Mouse (Mus musculus): ENCODE measurements around the gene Ppfibp1. TPM values are rescaled to one million over a fixed set of nuclear protein-coding genes. Genes with fewer than 3 reads are reported as not detected.
A peak's percentile ranks its signal among the peaks of the same experiment; 100 is the strongest.

Ppfibp1 gene
- total RNA-seq, 4 experiments from 2014 or later, result 45.6 to 62.4 (median 55.7) TPM

DNA sequence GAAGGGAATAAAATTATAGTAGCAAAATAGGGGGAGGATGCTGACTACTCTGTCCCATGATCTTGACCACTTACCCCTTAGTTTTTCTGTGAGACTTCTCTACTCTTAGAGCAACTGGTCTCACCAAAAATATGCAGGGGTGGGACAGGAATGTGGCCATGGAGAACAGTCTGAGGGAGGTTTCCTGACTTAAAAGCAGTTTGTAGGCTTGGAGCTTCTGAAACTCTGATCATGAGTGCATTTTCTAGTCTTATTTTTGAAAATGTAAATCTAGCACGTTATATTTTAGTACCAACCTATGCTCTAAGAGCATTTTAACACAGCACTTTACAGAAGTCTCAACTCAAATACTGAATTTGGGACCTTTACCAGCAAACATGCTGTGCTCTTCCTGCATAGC, 70.4 kb downstream of the Ppfibp1 start:
- DNase-seq (ENCODE audit: low spot score in 2 of 2), result no peak

DNA sequence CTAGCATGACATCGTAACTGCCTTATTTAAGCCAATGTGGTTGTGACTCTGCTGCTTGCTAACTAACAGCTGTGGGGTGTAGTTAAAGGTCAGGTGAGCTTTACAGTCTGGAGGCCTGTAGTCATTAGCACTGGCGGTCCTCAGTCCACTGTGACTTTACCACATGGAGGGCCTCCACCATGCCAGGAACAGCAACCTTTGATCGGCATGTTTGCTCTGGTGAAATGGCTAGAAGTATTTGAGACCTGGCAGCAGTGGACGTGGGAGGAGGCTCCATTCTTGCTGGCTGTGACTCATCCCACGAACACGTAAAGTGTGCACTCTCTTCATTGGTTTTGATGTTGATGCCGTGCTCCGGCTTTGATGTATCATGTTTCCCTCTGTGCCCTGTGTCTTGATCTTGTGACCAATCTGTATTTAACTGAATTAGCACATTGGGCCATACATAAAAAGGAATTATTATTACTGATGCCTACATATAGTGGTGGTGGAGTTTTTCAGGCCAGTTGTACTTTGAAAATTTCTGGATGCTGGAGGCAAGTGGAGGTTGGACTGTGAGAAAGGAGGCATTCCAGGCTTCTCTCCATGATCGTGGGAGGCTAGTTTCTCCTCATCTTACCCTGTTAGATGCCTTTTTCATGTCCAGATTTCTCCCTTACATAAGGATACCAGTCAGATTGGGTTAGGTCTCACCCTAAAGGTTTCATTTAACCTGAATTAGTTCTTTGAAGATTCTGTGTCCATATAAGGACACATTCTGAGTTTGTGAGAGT, 71.8 kb downstream of the Ppfibp1 start:
- DNase-seq (ENCODE audit: low spot score in 2 of 2), result peak in 1 of 2 experiments; percentile 27

DNA sequence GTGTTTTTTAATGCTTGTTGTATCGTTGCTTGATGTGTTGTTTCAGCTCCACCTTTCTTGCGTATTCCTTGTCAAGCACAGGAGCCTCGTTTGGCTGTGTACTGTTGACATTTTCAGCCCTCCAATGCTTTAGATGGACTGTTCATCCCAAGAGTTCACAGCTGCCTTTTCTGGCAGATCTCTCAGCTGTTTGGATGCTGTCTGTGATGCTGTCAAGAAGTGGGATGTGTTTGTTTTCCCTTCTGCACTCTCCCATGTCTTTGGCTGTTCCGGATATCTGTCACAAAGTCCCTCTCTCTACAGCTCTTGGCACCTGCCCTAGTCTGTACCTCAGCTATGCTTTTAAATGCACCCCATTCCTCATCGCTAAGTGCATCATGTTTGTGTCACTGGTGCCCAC, 72.7 kb downstream of the Ppfibp1 start:
- no peak for DNase-seq (ENCODE audit: low spot score in 2 of 2)

DNA sequence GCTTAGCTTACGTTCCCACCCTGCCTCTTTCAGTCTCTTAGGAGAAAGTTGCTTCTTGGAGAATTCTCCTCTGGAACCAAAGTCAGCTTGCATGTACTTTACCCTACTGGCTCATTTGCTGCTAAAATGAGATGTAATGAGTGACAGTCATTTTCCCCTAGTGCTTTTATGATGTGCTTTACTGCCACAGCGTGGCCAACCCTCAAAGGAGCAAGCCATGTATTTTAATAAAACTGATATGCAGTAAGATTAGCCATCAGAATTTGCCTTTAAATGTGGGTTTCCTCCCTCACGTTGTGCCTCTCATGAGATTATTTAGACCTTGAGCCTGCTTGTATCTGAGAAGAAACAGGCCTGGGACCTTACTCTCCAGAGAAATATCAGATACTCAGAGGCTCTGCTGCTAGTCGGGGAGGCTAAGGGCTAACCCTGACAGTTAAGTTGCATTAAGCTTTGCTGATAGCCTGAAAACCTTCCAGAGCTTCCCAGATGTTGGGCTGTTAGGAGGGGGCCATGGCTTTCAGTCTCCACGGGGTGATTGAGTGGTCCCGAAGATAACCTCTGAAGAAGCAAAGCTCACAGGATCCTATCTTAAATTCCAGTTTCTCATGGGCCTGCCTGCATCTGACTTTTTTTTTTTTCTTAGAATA, 73.7 kb downstream of the Ppfibp1 start:
- no peak for DNase-seq (ENCODE audit: low spot score in 2 of 2)

DNA sequence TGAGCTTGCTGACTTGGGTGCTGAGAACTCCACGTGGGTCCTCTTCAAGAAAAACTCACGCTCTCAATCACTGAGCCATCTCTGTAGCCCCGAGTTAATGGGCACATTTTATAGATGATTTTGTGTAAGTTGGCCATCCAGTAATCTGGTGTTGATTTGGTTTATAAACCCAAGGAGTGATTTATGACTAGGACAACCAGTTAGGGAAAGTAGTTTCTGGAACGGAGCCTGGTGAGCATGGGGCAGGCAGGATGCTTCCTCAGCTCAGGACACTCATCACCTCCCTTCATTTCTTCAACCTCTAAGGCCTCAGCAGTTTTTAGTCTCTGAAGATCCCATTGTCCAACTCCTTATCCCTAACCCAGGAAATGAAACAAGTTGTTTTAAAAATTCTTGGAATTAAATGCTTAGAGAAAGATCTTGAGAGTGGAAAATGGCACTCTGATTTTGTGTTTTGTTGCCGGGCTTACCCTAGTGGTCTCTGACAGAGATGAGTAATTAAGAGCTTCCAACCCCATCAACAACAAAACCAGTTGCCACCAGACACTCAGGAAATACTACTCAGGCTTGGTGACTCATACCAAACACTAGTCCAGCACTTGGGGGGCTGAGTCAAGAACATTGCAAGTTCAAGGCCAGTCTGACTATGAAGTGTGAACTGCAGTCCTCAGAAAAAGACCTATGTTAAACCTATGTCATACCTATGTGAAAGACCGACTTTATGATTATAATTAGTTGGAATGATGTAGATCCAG, 75.3 kb downstream of the Ppfibp1 start:
- DNase-seq (ENCODE audit: low spot score in 2 of 2), result no peak

DNA sequence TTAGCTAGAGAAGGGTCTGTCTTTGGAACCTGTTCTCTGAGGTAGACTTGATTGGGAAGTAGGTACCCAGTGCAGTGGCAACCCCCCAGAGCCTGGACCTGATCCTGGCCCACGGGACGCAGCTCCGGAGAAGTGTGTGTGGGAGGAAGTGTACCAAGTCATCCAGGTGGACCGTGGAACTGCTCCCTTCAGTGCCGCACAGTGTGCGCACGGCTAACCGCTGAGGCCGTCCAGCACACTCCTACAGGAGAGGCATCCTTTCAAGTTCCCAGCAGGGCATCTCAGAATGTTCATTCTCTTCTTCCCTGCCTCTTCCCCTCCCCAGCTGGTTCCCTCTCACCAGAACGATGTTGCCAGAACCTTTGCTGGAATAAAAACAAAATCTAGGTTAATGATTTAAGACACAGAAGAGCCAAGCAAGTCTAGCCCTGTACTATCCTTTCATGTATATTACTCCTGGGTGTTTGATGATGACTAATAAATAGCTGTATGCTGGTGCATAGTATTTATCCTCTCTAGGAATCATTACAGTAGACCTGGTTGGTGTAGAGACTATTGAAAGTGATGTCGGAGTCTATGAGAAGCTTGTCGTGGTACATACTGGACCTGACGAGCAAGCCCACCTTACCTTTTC, 77.0 kb downstream of the Ppfibp1 start:
- no peak for DNase-seq (ENCODE audit: low spot score in 2 of 2)

DNA sequence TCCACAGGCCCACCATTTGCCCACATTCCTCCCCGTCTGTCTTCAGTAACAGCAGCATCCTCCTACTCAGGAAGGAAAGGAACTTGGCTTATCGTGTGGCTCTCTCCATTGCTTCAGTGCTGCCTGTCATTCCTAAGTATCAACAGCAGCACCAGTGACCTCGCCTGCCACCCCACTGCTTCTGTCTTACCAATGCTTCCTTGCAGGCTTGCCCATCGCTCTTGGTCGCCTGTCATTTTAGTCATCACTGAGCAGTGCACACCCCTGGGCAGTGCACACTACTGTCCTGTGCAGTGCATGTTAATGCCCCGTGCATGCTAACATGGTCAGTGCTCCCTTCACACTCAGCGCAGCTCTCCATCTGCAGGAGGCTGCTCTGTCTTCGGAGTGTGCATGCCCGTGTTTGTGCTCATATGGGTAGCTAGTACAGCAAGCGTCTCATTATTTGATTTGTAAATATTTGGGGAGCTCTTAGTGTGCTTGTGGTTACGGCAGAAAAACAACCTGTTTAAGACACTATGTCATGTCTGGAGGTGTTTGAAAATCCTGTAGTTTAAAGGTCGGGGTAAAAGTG, 78.2 kb downstream of the Ppfibp1 start:
- no peak for DNase-seq (ENCODE audit: low spot score in 2 of 2)

DNA sequence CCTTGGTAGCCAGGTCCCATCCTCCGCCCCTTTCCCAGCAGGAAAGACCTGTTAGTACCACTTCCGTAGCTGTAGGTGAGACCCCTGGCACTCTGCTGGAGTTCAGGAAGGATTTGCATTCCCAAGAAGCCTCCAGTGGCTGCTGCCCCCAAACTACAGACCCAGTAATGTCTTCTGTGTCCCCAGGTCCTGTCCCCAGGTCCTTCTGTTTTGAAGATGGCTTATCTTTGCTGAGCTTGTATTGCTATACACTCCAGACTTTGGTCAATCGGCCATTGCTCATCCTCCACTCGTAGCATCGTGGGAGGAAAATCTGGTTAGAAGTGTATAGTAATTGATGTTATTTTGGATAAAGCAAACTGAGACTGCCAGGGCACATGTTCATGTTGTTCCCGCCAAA, 79.5 kb downstream of the Ppfibp1 start:
- no peak for DNase-seq (ENCODE audit: low spot score in 2 of 2)

DNA sequence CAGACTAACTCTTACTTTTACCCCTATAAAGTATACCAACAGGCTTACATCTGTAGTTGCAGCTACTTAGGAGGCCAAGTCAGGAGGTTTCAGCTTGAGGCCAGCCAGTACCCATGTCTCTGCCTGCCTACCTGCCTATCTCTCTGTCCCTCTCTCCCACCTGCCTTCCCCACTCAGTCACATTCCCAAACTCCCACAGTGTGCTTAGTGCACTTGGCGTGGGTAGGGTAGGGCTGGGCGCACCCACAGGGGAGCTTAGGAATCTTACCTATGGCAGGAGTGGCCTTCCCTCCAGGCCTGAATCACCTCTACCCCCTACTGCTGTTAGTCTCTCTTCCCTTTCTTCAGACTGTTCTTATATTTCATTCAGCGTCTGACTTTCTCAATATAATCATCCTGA, 82.5 kb downstream of the Ppfibp1 start:
- DNase-seq (ENCODE audit: low spot score in 2 of 2), result no peak

DNA sequence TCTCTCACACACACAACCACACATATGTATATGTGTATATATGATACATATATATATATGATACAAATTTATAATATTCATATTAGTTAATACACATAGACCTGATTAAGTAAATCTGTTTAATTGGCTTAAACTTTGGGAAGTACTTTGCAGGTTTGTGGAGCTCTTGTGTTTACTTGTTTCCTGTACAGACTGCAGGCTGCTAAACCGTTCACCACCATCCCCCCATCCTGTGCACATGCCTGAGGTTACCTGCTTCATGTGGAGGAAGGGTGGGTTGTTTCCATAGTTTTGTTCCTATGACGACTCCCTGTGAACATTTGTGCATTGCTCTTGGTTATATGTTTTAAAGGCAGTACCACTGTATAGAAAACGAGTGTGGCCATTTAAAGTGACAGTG, 83.1 kb downstream of the Ppfibp1 start:
- no peak for DNase-seq (ENCODE audit: low spot score in 2 of 2)

DNA sequence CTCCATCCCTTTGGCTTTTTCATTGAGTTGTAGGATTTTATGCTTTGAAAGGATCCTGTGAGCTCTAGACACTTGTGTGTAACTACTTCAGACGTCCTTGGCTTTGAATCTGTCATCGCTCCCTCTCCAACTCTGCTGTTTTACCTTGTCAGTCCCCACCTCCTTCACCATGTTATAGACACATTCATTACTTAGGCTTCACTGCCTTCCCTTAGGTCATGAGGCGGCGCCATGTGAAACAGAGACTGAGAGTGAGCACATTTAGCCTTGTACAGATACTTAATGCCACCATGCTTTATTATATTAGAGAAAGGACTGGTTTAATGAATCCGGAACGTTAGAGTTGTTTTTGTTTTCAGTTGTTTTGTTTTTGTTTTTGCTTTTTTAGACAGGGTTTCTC, 83.7 kb downstream of the Ppfibp1 start:
- no peak for DNase-seq (ENCODE audit: low spot score in 2 of 2)

DNA sequence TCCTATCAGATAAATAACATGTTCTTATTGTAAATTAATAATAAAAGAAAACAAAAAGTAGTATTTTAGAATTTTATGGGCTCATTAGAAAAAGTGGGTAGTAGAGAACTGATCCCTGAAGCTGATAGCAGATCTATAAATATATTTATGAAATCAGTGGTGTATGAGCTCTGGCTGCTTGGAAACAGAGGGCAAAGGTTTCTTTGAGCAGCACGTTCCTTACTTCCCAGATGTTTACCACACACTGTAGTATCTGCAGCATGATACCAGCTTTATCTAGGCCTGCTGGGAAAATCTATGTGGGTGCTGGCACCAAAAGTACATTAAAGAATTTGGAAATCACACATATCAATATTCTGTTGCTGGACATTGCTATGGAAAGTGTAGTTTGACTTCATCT, 84.5 kb downstream of the Ppfibp1 start:
- no peak for DNase-seq (ENCODE audit: low spot score in 2 of 2)

DNA sequence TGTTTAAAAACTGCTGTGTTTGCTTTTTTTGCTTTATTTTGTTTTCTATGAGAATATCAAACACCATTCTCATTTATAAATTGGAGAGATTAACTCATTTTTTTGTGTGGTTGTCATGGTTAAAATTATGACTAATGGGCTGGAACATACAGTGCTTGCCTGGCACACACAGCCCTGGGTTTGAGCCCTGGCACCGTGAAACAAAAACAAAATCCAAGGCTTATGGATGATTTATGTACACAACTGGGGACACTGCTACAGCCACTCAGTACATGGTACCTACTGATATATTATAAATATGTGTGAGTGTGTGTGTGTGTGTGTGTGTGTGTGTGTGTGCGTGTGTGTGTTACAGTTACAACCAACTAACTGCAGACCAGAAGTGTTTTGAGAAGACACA, 85.1 kb downstream of the Ppfibp1 start:
- DNase-seq (ENCODE audit: low spot score in 2 of 2), result no peak

DNA sequence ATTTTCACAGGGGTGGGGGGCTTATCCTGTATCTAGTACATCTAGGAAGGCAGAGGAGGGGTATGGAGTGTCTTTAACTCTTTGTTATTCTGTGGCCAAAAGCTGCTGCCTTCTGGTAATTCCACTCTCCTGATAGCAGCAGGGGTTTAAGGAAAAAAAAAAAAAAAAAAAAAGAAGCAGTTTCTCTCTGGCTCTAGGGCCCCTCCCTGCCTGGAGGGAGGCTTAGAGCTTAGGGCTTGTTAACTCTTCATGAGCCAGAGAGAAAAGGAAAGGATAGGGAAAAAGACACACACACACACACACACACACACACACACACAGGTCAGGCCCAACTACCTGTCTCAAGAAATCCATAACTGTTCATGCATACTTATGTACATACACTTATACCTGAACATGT, 85.5 kb downstream of the Ppfibp1 start:
- no peak for DNase-seq (ENCODE audit: low spot score in 2 of 2)

DNA sequence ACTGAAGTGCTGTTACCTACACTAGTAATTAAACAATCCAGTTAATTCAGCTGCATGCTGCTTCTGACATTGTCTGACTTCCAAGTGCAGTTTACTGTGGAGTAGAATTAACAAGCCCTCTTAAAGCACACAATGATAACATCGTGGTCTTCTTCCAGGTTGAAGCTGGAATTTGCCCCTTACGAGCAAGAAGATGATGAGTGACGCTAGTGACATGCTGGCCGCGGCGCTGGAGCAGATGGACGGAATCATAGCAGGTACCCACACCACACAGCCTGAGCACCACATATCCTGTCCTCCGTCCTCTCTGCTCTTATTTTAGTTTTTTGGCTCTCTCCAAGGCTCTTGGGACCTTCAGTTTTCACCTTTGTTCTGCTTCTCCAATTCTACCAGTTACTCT, 88.2 kb downstream of the Ppfibp1 start:
- DNase-seq (ENCODE audit: low spot score in 2 of 2), result no peak

DNA sequence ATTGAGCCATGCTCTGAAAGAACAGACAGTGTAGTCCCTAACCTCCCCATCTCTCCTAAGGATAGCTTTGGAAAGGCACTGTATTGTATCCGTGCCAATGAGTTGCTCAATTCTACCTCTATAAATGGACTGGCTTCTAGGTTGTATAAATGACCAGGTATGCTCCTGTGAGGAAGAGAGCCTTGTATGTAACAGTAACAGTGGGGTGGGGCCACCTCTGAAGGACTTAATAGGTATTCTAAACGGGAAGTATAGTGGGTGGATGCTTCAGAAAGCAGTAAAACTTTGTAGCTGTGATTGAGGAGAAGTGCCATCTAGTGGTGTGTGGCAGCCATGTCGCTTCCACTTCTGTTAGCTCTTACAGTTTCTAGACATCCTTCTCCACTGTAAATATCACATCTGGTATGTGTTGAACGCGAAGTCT, 90.4 kb downstream of the Ppfibp1 start:
- no peak for DNase-seq (ENCODE audit: low spot score in 2 of 2)

DNA sequence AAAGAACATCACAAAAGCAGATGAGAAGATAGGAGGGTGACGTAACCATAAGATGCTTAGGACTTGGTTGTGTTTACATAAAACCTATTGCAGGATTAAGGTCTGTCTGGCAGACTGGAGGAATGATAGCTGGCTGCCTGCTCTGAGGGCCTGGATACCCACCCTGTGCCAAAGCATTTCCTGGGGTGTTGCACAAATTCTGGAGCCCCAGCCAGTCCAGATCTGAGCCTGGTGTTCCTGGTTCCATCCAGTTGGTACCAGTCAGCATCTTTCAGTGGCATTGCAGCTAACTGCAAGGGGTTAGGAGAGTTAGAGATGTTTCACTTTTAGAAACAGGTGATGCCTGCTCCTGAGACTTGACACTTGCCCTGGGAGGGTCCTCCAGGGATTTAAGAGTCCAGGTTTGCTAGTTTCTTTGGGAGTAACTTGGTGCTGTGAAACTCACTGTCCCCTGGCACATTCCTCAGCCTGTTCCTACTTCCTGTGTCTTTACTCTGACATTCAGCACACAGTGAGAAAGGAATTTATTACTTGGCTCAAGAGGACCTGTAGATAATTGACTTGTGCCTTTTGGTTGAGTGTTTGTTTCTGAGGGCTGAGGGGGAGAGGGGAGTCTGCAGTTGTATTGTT, 90.9 kb downstream of the Ppfibp1 start:
- DNase-seq (ENCODE audit: low spot score in 2 of 2), result no peak

DNA sequence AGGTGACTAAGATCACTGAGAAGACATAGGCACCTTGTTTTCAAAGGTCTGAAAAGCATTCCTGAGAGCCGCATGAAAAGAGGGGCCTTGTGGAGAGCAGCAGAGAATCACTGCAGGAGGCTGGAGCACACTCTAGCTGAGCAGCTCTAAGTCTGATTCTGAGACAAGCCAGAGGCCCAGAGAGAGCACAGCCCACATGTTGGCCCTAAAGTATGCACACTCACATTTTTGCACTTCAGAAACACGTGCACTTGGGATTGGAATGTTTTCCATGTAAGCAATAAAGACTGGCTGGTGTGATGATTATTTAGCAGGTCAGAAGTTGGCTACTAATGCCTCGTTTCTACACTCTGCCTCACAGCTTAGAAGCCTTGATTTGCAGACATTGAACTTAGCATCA, 91.7 kb downstream of the Ppfibp1 start:
- no peak for DNase-seq (ENCODE audit: low spot score in 2 of 2)

DNA sequence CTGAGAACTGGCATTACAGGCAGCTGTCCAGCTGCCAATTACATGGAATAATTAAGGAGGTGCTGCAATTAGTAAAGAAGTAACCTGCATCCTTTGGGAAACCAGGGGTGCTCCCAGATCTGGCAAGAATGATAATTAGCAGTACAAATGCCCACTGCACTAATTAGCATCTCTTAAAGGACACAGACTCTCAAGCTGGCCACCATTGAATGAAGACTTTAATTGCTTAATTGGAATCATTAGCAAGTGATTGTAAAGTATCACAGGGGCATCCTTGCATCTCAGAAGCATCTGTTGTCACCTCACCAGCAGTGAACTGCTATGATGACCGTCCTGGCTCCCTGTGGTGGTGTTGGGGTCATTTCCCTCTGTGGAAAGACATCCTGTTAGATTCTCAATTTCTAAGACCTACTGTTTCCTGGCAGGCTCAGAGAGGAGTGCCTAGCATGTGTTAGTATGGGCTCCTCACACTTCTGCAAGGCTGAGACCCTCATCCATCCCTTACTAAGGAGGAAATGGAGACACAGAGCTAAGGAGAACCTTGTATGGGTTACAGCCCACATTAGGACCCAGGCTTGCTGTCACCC, 93.1 kb downstream of the Ppfibp1 start:
- DNase-seq (ENCODE audit: low spot score in 2 of 2), result no peak

DNA sequence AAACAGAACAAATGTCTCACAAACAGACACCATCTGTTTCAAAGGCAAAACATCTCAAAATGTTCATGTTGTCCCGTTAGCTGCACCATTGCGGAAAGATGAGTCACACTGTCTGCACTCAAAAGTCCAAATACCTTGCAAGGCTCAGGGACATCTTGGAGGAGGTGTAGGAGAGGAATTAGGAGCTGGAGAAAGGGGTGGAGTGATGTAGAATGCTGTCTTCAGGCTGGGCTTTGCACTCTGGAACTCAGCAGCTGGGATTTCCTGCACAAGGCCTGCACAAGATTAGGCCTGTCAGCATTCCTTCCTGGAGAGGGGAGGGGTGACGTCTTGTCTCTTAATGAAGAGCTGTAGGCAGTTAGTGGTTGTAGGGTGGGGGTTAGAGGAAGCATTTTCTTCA, 96.3 kb downstream of the Ppfibp1 start:
- DNase-seq (ENCODE audit: low spot score in 2 of 2), result no peak

DNA sequence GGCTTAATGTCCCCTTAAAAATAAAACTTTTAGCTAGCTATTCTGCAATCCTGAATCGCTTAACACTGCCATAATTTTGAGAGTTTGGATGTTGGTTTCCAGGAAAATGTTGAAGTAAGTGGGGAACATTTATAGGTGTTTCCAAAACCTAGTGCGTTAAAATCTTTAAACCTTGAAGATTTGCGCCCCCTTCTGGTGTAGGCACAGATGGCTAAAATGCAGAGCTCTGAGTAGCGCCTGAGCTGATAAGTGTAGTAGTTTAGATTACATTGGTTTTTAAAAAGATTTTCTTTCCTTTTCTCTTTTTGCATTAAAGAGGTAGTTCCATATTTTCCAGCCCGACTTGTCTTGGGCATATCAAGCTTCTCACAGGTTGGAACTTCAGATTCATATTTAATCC, 105.9 kb downstream of the Ppfibp1 start:
- no peak for DNase-seq (ENCODE audit: low spot score in 2 of 2)
